Mouse (Mus musculus) cerebellum, adult 11-12 months (tissue): ENCODE data around the gene Otc.

Source experiments
- DNase-seq: peaks from one replicate; pipeline ENCODE4 v3.0.0; 2022

The Otc gene

GRCm38 (mm10) chrX:10251852-10252504, at the start of gene Otc:
TSS of gene Otc (plus strand) at chrX:10252305.
- no peak for DNase-seq

GRCm38 (mm10) chrX:10205937-10206336, 46.2 kb upstream of the Otc start:
- no peak for DNase-seq

- no peak for DNase-seq
These were observed 36.1 kb upstream of the Otc start for GRCm38 (mm10) chrX:10215972-10216371.

GRCm38 (mm10) chrX:10216410-10216949, 35.6 kb upstream of the Otc start, which contains the start of gene Rpgr:
TSS of gene Rpgr (minus strand) at chrX:10216920.
- DNase-seq = peak; percentile 93

GRCm38 (mm10) chrX:10219281-10219680, 32.8 kb upstream of the Otc start:
- DNase-seq = peak; percentile 39

GRCm38 (mm10) chrX:10233051-10233450, 19.1 kb upstream of the Otc start:
- no peak for DNase-seq

- DNase-seq = no peak
These were observed 17.5 kb upstream of the Otc start for GRCm38 (mm10) chrX:10234617-10235016.

GRCm38 (mm10) chrX:10239515-10239914, 12.6 kb upstream of the Otc start:
- no peak for DNase-seq

GRCm38 (mm10) chrX:10243916-10244315, 8.2 kb upstream of the Otc start:
- no peak for DNase-seq

GRCm38 (mm10) chrX:10251357-10251756, 748 bp upstream of the Otc start:
- no peak for DNase-seq

GRCm38 (mm10) chrX:10257774-10258173, 5.7 kb downstream of the Otc start:
- no peak for DNase-seq

GRCm38 (mm10) chrX:10258260-10258659, 6.2 kb downstream of the Otc start:
- no peak for DNase-seq

- no peak for DNase-seq
These were observed 16.2 kb downstream of the Otc start for GRCm38 (mm10) chrX:10268308-10268707.

GRCm38 (mm10) chrX:10268761-10269437, 16.8 kb downstream of the Otc start:
- peak; percentile 42 for DNase-seq

- DNase-seq = no peak
These were observed 45.2 kb downstream of the Otc start for GRCm38 (mm10) chrX:10297341-10297740.

GRCm38 (mm10) chrX:10318176-10318575, 66.1 kb downstream of the Otc start:
- DNase-seq = no peak

GRCm38 (mm10) chrX:10330246-10330645, 78.1 kb downstream of the Otc start:
- no peak for DNase-seq

- DNase-seq = no peak
These were observed 79.6 kb downstream of the Otc start for GRCm38 (mm10) chrX:10331749-10332148.

- no peak for DNase-seq
These were observed 84.7 kb downstream of the Otc start for GRCm38 (mm10) chrX:10336816-10337215.

- no peak for DNase-seq
These were observed 103.8 kb downstream of the Otc start for GRCm38 (mm10) chrX:10355867-10356266.
